Mouse (Mus musculus): ENCODE results near the gene Slc2a8. TPM values are rescaled to one million over a fixed set of nuclear protein-coding genes. Genes with fewer than 3 reads are reported as not detected.
"Not testable (repeated sequence)": the region's sequence is repeated elsewhere in the genome, so short reads cannot be mapped to it uniquely, and the experiment has no call there.

Gene Slc2a8
- polyA plus RNA-seq (2016; fragmentation: Nextera tagmentation; extraction: Ambion mirVana) = 14.2 and 14.8 TPM in 2 replicates

DNA sequence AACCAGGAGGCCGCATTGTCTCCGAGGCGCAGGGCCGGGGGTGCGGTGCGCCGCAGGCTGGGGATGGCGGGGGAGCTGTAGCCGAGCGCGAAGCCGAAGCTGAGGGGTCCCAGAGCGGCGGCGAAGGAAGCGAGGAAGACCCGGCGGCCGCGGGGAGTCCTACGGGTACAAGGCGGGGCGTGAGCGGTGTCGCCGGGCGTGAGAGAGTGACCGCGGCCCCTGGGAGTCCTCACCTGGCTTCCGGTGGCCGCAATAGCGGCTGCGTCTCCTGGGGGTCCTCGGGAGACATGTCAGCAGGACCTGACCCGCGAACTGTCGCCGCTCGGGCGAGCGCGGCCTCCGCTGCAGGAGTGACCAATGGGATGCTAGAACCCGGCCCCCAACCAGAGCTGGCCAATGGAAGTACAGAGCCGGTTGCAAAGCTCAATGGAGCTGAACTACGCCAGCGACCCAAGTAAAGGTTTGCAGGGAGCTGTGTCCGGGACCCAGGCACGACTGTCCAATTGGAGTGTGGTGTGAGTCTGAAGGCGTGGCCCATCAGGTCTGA, at the start of gene Slc2a8:
Slc2a8 (minus strand) TSS at position 359 of the 547 bp plus-strand sequence.
- no peaks in the 10 kb centered on the region for H3K9me3 ChIP-seq
- peak; percentile 95 for DNase-seq (ENCODE audit: extremely low spot score, low spot score)
- peaks cover 24% of the 10 kb centered on the region for H3K4me1 ChIP-seq
- H3K27me3 ChIP-seq (ENCODE audit: poor library complexity, severe bottlenecking) = peaks cover 7% of the 10 kb centered on the region; the same call in 1 of the 2 replicates
- no peaks in the 10 kb centered on the region for H3K36me3 ChIP-seq (replicated peaks)
- H3K27ac ChIP-seq = peak within 1 kb of the TSS; percentile 86
- under 1% methylated on average over 50 of the region's 50 CpGs for WGBS
- H3K4me3 ChIP-seq = peak within 1 kb of the TSS; percentile 78

DNA sequence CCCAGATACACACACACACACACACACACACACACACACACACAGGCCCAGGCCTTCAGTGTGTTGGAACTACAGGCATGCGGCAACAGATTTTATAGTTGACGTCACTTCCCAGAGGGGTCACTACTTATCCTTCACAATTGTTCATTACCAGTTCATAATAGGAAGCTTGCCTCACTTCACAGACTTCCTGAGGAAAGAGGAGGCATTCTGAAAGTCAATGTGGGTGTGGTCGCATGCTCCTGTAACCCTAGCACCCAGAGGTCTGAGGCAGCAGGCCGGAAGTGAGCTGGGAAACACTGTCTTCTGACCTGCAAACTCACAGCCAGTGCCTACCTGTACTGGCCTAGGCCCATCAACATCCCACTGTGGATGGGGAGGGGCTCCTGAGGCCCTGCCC, 43.2 kb upstream of the Slc2a8 start:
- Histone ChIP-seq H3K9me3 (no peaks in the 10 kb centered on the region), H3K27me3 (ENCODE audit: poor library complexity, severe bottlenecking) (no peaks in the 10 kb centered on the region), H3K27ac (no peak overlapping the region), H3K4me1 (0 out of 2 replicates have a peak, but pooled peaks cover 4% of the 10 kb centered on the region), H3K36me3 (replicated peaks) (no peaks in the 10 kb centered on the region), H3K4me3 (no peak overlapping the region)
- 84% methylated on average over 4 of the region's 4 CpGs for WGBS
- no peak for DNase-seq (ENCODE audit: extremely low spot score, low spot score)

DNA sequence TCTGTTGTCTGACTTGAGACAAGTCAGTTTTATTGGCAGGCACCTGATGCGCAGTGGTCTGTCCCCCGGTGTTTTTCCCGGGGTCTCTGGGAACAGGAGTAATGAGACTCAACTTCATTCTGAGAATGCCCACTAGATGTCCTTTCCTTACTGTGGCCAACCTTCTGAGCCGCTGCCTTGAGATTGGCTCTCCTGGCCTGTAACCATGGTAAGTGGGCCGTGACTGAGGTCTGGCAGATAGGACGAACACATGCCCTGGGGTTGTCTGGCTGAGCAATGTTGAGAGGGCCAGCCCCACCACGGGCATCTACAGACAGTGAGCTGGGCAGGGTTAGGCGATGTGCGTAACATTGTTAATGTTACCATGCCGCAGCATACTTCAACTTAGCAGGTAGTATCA, 42.7 kb upstream of the Slc2a8 start:
- H3K27ac ChIP-seq = no peak overlapping the region
- DNase-seq (ENCODE audit: extremely low spot score, low spot score) = no peak
- H3K27me3 ChIP-seq (ENCODE audit: poor library complexity, severe bottlenecking) = no peaks in the 10 kb centered on the region
- H3K4me1 ChIP-seq = 0 out of 2 replicates have a peak, but pooled peaks cover 4% of the 10 kb centered on the region
- no peak overlapping the region for H3K4me3 ChIP-seq
- no peaks in the 10 kb centered on the region for H3K36me3 ChIP-seq (replicated peaks)
- H3K9me3 ChIP-seq = no peaks in the 10 kb centered on the region
- WGBS = 76% methylated on average over 10 of the region's 10 CpGs

DNA sequence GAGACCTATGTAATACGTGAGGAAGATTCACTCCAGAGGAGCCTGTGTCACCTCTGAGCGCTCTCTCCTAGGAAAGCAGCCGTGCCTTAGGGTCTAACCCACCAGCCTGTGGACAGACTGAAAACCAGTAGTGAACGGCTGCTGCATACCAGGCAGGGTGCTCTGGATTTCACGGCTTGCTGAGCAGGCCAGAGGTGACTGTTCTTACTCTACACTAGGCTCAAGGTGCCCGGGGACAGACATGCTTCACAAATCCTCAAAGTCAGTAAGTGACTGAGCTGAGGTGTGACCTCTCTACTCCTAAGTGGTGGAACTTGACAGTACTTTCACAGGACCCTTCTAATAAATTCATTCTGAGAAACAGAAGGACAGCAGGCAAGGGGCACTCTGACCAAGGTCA, 41.0 kb upstream of the Slc2a8 start:
- H3K27me3 ChIP-seq (ENCODE audit: poor library complexity, severe bottlenecking) = no peaks in the 10 kb centered on the region
- no peak for DNase-seq (ENCODE audit: extremely low spot score, low spot score)
- H3K9me3 ChIP-seq = no peaks in the 10 kb centered on the region
- H3K36me3 ChIP-seq (replicated peaks) = no peaks in the 10 kb centered on the region
- H3K4me3 ChIP-seq = no peak overlapping the region
- WGBS = 79% methylated on average over 6 of the region's 6 CpGs
- 0 out of 2 replicates have a peak, but pooled peaks cover 4% of the 10 kb centered on the region for H3K4me1 ChIP-seq
- H3K27ac ChIP-seq = no peak overlapping the region

DNA sequence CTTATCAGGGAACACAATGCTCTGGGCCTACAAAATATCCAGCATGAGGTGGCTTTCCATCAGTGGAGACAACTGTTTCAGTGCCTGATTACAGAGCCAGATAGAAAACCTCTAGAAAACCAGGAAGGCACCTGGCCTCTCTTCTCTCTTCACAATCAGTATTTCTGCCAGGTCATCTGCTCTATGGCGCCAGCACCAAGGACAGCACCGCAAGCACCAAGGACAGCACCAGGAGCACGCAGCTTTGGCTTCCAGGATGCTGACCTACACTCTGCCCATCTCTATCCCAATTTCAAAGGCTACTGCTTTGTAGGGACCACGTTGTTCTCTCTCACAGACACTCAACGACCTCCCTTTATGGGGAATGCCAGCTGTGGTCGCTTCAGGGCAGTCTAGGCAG, 36.1 kb upstream of the Slc2a8 start:
- no peak overlapping the region for H3K4me3 ChIP-seq
- WGBS = 9% methylated on average over 6 of the region's 6 CpGs
- no peaks in the 10 kb centered on the region for H3K36me3 ChIP-seq (replicated peaks)
- DNase-seq (ENCODE audit: extremely low spot score, low spot score) = peak; percentile 60
- H3K9me3 ChIP-seq = no peaks in the 10 kb centered on the region
- H3K27me3 ChIP-seq (ENCODE audit: poor library complexity, severe bottlenecking) = no peaks in the 10 kb centered on the region
- no peaks in the 10 kb centered on the region for H3K4me1 ChIP-seq
- H3K27ac ChIP-seq = no peak overlapping the region

DNA sequence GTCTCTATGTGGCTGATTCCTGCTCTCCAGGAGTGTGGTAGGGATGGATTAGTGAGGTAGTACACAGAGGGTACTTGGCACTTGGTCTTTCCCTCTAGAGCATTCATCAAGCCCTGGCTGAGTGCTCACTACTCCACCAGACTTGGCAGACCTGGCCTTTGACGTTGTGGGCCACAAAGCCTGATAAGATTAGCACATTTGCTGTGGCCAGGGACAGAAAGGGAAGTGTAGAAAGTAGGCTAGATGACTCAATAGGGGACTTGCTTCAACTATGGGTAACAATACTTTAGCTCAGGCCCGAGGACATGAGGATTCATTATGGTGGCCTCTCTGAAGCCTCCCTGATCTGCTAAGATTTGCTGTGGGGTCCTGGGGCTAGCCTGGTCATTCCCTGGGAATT, 35.3 kb upstream of the Slc2a8 start:
- 87% methylated on average over 2 of the region's 2 CpGs for WGBS

DNA sequence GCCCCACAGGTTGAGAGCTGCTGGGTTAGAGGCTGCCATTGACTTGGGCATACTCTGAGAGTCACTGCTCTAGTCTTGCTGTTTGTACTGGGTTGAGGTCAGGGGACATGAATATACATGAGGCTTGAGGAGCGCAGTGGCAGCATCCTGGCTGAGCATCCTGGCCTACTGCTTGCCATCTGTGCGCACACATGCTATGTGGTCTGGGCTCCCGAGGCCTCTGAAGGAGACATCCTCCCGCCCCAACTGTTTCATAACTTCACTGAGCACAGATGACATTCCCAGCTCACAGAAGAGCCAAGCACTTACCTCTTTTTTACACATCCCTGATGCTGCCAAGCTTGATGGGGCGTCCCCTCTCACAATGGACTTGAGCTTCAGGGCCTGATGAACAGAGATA, 33.0 kb upstream of the Slc2a8 start:
- WGBS = 85% methylated on average over 5 of the region's 5 CpGs
- Histone ChIP-seq H3K9me3 (no peaks in the 10 kb centered on the region), H3K27me3 (ENCODE audit: poor library complexity, severe bottlenecking) (no peaks in the 10 kb centered on the region), H3K36me3 (replicated peaks) (no peaks in the 10 kb centered on the region), H3K4me1 (no peaks in the 10 kb centered on the region), H3K27ac (no peak overlapping the region), H3K4me3 (no peak overlapping the region)
- DNase-seq (ENCODE audit: extremely low spot score, low spot score) = no peak

More for the DNA sequence above, 35.3 kb upstream of the Slc2a8 start:
- DNase-seq (ENCODE audit: extremely low spot score, low spot score) = no peak
- Histone ChIP-seq H3K4me3 (no peak overlapping the region), H3K27ac (no peak overlapping the region), H3K9me3 (no peaks in the 10 kb centered on the region), H3K4me1 (no peaks in the 10 kb centered on the region), H3K27me3 (ENCODE audit: poor library complexity, severe bottlenecking) (no peaks in the 10 kb centered on the region), H3K36me3 (replicated peaks) (no peaks in the 10 kb centered on the region)

DNA sequence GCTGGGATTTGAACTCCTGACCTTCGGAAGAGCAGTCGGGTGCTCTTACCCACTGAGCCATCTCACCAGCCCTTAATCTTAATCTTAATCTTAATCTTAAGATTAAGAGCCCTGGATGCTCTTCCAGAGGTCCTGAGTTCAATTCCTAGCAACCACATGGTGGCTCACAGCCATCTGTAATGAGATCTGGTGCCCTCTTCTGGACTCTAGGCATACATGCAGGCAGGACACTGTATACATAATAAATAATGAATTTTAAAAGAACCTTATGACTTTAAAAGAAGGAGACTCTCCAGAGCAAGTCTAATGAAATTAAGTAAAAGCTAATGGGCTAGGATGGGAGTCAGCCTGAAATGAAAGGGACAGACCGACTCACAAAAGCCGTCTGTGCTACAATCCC, 27.2 kb upstream of the Slc2a8 start:
- not testable (repeated sequence) for H3K27ac ChIP-seq; H3K9me3 ChIP-seq; H3K4me3 ChIP-seq; H3K27me3 ChIP-seq (ENCODE audit: poor library complexity, severe bottlenecking); H3K36me3 ChIP-seq (replicated peaks); H3K4me1 ChIP-seq; DNase-seq (ENCODE audit: extremely low spot score, low spot score)
- WGBS = 89% methylated on average over 4 of the region's 4 CpGs

DNA sequence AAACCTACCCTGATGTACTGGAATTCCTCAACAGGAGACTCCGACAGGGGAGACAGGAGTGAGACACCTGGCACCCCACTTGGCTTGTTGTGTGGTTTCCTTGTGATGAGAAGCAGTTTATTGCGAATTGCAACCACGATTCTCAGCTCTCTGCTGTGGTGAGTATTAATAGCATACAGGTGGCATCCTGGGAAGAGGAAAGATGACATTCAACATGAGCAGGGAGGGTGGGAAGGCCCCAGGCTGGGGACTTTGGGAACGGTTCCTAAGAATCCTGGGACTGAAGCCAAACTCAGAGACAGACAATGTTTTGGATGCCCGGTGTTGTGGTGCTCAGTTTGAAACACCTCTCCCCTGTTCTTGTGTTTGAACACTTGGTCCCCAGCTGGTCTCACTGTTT, 23.2 kb upstream of the Slc2a8 start:
- H3K27me3 ChIP-seq (ENCODE audit: poor library complexity, severe bottlenecking) = no peaks in the 10 kb centered on the region
- 86% methylated on average over 5 of the region's 5 CpGs for WGBS
- H3K4me1 ChIP-seq = no peaks in the 10 kb centered on the region
- no peak overlapping the region for H3K4me3 ChIP-seq
- no peaks in the 10 kb centered on the region for H3K9me3 ChIP-seq
- DNase-seq (ENCODE audit: extremely low spot score, low spot score) = no peak
- H3K27ac ChIP-seq = no peak overlapping the region
- H3K36me3 ChIP-seq (replicated peaks) = no peaks in the 10 kb centered on the region

DNA sequence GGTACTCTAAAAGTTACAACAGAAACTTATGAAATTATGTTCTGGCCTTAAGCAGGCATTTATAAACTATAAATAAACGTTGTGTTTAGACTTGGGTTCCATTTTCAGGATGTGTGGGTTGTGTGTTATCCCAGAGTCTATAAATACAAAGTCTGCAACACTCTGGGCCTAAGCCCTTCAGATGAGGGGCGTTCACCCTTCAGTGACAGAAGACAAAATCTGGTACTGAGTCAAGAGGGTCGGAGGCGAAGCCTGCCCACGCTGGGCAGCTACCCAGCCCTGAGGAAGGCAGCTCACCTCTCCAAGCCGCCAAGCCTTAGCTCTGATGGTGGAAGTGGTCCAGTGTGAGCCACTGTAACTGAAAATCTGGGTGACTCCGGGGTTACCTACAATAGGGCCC, 20.3 kb upstream of the Slc2a8 start:
- no peaks in the 10 kb centered on the region for H3K27me3 ChIP-seq (ENCODE audit: poor library complexity, severe bottlenecking)
- H3K36me3 ChIP-seq (replicated peaks) = no peaks in the 10 kb centered on the region
- no peak overlapping the region for H3K4me3 ChIP-seq
- no peaks in the 10 kb centered on the region for H3K9me3 ChIP-seq
- WGBS = 86% methylated on average over 7 of the region's 7 CpGs
- H3K27ac ChIP-seq = no peak overlapping the region
- no peak for DNase-seq (ENCODE audit: extremely low spot score, low spot score)
- no peaks in the 10 kb centered on the region for H3K4me1 ChIP-seq

DNA sequence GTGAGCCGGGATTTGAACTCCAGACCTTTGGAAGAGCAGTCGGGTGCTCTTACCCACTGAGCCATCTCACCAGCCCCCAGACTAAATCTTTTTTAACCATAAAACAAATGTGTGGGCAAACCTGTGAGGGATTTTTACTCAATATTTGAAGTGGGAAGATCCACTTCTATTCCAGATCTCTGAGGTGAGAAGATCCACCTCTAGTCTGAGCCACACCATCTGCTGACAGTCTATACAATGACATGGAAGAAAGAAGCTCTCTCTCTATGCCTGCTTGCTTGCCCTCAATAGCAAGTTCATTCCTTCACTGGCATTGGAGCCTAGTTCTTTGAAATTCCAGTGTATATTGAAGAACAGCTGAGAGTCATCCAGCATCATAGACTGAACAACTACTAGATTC, 17.9 kb upstream of the Slc2a8 start:
- H3K27me3 ChIP-seq (ENCODE audit: poor library complexity, severe bottlenecking) = no peaks in the 10 kb centered on the region
- no peak overlapping the region for H3K27ac ChIP-seq
- no peaks in the 10 kb centered on the region for H3K4me1 ChIP-seq
- DNase-seq (ENCODE audit: extremely low spot score, low spot score) = no peak
- WGBS = 94% methylated on average over 2 of the region's 2 CpGs
- no peaks in the 10 kb centered on the region for H3K36me3 ChIP-seq (replicated peaks)
- H3K9me3 ChIP-seq = no peaks in the 10 kb centered on the region
- no peak overlapping the region for H3K4me3 ChIP-seq

DNA sequence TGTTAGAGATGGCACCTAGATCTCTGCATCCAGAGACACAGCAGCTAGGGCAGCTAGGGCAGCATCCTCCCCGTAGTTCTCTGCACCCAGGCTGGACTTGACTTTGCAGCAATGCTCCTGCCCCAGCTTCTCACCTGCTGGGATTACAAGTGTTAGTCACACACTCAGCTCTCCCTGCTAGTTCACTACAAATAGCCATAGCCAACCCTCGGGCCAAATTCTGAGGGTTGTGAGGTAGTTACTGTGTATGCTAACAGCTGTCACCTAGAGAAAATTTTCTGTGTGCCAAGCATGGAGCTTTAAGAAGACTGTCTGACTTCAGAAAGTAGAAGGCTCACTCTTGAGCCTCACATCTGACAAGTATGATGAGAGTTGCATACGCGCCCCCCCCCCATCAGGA, 15.9 kb upstream of the Slc2a8 start:
- WGBS = 86% methylated on average over 4 of the region's 4 CpGs
- H3K4me1 ChIP-seq = no peaks in the 10 kb centered on the region
- no peaks in the 10 kb centered on the region for H3K36me3 ChIP-seq (replicated peaks)
- no peak overlapping the region for H3K27ac ChIP-seq
- H3K9me3 ChIP-seq = no peaks in the 10 kb centered on the region
- DNase-seq (ENCODE audit: extremely low spot score, low spot score) = no peak
- H3K27me3 ChIP-seq (ENCODE audit: poor library complexity, severe bottlenecking) = no peaks in the 10 kb centered on the region
- no peak overlapping the region for H3K4me3 ChIP-seq

DNA sequence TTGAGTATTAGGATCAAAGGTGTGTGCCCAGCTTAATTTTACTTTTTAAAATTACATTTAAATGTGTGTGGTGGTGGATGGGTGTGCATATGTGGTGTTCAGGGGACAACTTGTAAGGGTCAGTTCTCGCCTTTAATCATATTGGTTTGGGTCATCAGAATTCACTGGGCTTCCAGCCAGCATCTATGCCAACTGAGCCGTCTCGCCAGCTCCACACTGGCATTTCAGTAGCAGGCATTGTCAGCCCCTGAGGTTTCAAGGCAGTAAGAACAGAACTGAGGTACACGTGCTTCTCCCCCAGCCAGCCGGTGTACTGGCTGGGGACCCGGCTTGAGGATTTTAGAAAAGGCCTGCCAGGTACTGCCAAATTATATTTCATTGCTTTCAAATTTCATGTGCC, 15.2 kb upstream of the Slc2a8 start:
- Histone ChIP-seq H3K27ac (no peak overlapping the region), H3K9me3 (no peaks in the 10 kb centered on the region), H3K4me3 (no peak overlapping the region), H3K36me3 (replicated peaks) (no peaks in the 10 kb centered on the region), H3K4me1 (no peaks in the 10 kb centered on the region), H3K27me3 (ENCODE audit: poor library complexity, severe bottlenecking) (no peaks in the 10 kb centered on the region)
- WGBS = 79% methylated on average over 6 of the region's 6 CpGs
- DNase-seq (ENCODE audit: extremely low spot score, low spot score) = no peak

DNA sequence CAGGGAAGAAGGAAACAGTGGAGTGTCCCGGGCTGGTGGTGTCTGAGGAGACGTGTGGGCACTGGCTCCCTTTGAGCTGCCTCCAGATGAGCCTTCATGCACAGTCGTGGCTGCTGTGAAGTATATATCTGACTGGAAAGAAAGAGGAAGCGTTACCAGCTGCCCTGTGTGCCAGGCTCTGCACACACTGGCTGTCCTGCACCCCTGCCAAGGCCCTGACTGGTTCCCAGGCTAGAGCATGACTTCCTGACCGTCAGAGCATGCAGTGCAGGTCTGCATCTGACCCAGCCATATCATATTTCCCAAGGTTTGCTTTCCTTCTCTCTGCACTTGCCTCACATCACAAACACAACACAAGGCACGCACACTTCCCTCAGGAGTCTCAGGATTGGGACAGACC, 10.2 kb upstream of the Slc2a8 start:
- H3K36me3 ChIP-seq (replicated peaks) = no peaks in the 10 kb centered on the region
- WGBS = 79% methylated on average over 6 of the region's 6 CpGs
- no peaks in the 10 kb centered on the region for H3K9me3 ChIP-seq
- no peak for DNase-seq (ENCODE audit: extremely low spot score, low spot score)
- no peak overlapping the region for H3K27ac ChIP-seq
- H3K4me1 ChIP-seq = no peaks in the 10 kb centered on the region
- H3K27me3 ChIP-seq (ENCODE audit: poor library complexity, severe bottlenecking) = no peaks in the 10 kb centered on the region
- H3K4me3 ChIP-seq = no peak overlapping the region

Data from forebrain, embryonic 10.5 days (tissue).